Mouse (Mus musculus) urinary bladder, postnatal 14 days (tissue): ENCODE measurements around the gene Atp12a.
A peak's percentile ranks its signal among the peaks of the same experiment; 100 is the strongest.

ENCODE experiments used
- DNase-seq: peaks from one replicate; pipeline ENCODE4 v3.0.0; 2021; ENCODE audit warnings: low spot score

Atp12a gene

GRCm38 (mm10) chr14:56379336-56379735 is 14.5 kb downstream of the Atp12a start:
- DNase-seq = no peak

DNA sequence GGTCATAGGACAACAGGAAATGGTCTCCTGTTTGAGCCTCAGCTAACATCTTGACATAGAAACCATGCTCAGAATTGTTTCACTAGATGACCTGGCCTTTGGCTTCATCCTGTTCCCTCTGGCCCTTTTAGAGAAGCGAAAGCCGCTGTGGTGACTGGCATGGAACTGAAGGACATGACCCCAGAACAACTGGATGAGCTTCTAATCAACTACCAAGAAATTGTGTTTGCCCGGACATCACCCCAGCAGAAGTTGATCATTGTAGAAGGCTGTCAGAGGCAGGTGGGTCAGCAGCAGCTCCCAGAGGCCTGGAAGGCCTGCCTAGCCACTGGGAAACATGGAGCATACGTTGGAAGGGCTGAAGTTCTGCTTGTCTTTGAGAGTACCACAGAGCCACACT is 17.5 kb downstream of the Atp12a start:
- DNase-seq = no peak

DNA sequence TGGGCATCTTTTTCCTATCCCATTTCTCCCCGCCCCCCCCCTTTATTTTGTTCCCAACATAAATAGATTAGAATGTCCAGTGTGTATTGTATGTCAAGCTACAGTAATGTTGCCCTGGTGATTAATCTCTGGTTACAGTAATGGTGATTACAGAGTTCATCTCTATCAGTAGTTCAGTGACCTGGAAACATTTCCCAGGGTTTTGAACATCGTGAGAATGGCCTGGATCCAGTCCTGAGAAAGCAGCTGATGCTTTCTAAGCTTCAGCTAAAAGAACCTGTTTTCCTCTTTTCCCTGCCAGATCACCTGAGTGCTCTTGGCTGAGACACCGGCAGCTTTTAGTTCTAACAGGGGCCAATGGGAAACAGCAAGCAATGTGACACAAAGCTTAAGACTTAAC is 25.4 kb downstream of the Atp12a start:
- DNase-seq = no peak

- DNase-seq = no peak
Measured at GRCm38 (mm10) chr14:56393704-56394312, 28.9 kb downstream of the Atp12a start.

GRCm38 (mm10) chr14:56398001-56398400 is 33.1 kb downstream of the Atp12a start:
- DNase-seq = peak; percentile 37

DNA sequence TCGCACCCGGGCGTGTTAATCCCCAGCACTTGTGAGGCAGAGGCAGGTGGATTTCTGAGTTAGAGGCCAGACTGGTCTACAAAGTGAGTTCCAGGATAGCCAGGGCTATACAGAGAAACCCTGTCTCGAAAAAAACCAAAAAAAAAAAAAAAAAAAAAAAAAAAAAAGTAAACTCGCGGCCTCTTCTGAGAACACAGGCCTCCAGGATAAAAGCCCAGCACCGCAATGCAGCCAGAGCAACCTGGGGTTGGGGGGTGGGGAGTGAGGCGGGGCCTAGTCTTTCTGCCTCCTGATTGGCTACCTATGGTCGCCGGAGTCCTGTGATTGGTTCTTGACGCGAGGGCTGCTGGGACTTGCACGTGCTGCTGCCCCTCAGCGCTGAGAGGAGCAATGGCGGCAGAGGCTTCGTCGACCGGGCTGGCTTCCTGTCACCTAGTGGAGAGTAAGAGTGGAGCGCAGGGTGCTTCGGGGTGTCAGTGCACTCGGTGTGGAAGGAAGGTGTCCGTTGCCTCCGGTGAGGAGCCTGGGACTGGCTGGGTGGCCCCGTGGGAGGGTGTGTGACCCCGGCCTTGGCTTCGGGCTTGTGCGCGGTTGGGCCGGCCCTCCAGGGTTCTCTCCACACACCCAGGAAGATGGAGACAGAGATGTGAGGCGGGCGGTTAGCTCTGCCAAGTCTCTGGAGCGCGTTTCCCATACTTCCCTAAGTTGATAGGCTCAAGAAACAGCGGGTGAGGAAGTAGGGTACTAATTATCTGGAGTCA is 37.6 kb downstream of the Atp12a start, which contains the start of gene Rnf17:
TSS of gene Rnf17 (plus strand) at position 271 of the 761 bp plus-strand sequence.
- no peak for DNase-seq

DNA sequence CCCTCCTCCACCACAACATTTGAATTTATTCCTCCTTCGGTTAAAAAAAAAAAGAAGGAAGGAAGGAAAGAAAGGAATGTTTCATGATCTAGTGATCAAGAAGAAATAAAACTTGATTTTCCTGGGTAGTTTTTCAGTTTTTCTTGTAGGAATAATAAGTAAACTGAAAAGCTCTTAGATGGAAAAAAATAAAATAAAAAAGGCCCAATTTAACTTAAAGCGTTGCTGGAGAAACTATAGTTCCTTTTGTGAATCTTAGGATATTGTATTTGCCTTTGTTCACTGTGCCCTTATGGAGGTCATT is 38.2 kb downstream of the Atp12a start:
- DNase-seq = no peak
